Mouse (Mus musculus) heart, adult 9 months (tissue): ENCODE results near the gene Sav1.

Experiments
- DNase-seq, 2 experiments: peaks; one replicate each; pipeline ENCODE4 v3.0.0; 2022; ENCODE audit warnings: low spot score in 2 of 2

Gene Sav1

DNA sequence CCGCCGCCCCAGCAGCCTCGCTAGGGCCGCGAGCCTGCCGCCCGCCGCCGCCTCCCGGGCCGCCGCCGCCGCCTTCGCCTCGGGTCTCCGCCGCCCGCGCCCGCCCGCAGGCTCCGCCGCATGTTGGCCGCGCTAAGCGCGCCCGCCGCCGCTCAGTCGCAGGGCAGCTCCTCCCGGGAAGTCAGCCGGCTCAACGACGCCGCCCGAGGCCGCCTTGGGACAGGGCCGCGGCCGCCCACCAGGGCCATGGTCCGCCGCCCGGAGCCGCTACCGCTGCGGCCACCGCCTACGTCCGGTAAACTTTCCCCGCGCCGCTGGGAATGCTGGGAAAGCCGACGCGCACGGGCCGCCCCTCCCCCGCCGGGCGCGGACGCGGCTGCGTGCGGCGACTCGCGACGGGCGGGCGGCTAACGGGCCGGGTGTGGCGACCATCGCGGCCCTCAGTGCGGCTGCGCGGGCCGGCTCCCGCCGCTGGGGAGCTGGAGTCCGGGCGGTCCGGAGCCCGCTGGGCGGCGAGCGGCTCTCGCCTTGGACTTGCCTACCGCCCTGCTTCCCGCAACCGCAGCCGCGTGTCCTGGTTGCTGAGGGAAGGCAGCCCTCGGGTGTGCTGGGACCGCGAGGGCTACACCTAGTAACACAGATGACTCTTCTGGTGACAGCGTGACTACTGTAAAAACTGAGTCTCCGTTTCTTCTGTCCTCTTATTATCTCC is at the start of gene Sav1:
Sav1 (minus strand) TSS at position 217 of the 712 bp plus-strand sequence.
- peak; percentile 92 to 93 for DNase-seq

- DNase-seq, result no peak
These were observed 39.4 kb upstream of the Sav1 start for GRCm38 (mm10) chr12:70026233-70026632.

GRCm38 (mm10) chr12:70025431-70025830 is 38.6 kb upstream of the Sav1 start:
- no peak for DNase-seq

- DNase-seq, result no peak
These were observed 36.8 kb upstream of the Sav1 start for GRCm38 (mm10) chr12:70023580-70023979.

- DNase-seq, result no peak
These were observed 31.4 kb upstream of the Sav1 start for GRCm38 (mm10) chr12:70018153-70018552.

DNA sequence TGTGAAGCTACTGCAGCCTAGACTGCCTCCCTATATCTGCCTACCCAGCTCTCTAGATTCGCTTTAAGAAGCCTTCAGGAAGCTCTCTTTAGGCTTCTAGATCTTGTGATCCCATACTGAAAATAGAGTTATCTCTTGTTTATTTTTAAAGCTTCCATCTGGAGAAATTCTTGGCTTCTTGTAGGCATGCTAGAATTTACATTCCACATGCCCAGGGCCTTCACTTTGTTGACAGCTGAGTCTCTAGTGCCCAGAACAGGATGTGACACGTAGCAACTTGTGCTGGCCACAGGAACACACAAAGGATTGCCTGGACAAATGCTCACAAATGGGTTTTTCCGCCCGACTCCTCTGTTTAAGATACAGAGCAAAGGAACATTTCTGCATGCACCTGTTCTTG is 29.1 kb upstream of the Sav1 start:
- peak in 1 of 2 experiments; percentile 10 for DNase-seq

- no peak for DNase-seq
These were observed 24.9 kb upstream of the Sav1 start for GRCm38 (mm10) chr12:70011681-70012080.

- no peak for DNase-seq
These were observed 23.6 kb upstream of the Sav1 start for GRCm38 (mm10) chr12:70010356-70010755.

GRCm38 (mm10) chr12:70005103-70005502 is 18.3 kb upstream of the Sav1 start:
- DNase-seq, result no peak

DNA sequence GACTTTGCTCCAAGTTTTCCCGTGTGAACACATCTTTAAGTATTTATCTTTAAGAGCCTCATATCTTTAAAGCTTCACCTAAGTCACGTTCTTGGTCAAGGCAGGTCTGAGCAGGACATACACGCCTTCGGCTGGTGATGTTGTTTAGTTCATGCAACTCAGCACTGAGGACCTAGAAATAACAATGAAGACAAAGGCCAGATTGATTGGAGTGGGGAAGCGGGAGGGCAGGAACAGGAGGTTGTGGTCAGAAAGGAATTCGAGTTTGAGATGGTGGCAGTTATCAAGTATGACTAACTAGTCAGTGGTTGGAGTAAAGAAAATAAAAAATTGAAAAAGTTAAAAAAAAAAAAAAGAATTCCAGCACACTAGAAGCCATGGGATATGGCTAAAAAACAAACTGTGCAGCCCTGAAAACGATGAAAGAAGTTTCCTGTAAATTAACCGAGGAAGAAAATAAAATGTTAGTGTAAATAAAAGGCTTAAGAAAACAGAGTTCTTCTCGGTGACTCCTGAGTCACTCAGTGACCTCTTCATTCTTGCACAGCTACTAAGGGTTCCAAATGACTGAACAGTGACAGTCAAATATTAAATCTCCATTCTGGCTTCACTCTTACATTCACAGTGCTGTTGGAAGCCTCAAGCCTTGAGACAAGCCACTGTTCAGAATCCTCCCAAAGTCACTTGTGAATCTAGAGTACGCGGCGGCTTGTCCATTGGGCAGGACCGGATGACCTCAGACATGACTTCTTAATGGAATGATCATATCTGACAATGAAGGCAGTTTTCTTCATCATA is 11.6 kb upstream of the Sav1 start:
- DNase-seq, result no peak

DNA sequence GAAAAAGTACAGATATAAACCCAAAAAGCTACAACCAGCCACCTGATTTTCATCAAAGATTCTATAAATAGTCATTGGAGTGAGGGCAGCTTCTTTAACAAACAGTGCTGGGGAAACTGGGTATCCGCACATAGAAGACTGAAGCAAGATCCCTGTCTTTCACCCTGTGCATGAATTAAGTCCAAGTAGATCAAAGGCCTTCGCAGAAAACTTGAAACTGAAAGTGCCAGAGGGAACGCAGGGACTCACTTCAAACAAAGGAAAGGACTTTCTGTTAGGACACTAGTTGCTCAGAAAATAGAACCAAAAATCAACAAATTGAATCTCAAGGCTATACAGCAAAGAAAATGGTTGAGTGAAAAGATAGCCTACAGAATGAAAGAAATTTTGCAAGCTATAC is 8.6 kb upstream of the Sav1 start:
- no peak for DNase-seq

DNA sequence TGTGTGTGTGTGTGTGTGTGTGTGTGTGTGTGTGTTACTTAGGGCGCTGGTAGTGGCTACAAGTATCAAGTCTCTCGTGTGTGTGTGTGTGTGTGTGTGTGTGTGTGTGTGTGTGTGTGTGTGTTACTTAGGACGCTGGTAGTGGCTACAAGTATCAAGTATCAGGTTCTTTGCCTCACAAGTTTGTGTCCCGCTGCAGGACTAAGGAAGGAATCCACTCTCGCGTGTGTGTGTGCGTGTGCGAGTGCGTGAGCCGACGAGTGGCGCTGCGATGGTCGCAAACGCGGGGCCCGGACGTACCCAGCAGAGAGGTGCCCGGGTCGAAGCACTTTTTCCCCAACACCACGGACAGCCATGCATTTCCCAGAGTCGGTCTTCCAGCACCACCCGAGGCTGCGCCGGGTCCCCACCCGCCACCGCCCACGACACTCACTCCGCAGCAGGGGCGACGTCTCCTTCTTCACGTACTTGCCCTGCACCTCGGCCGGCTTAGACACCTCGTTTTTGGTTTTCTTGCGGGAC is 500 bp downstream of the Sav1 start:
- no peak for DNase-seq

- DNase-seq, result no peak
These were observed 1.3 kb downstream of the Sav1 start for GRCm38 (mm10) chr12:69985546-69985945.

DNA sequence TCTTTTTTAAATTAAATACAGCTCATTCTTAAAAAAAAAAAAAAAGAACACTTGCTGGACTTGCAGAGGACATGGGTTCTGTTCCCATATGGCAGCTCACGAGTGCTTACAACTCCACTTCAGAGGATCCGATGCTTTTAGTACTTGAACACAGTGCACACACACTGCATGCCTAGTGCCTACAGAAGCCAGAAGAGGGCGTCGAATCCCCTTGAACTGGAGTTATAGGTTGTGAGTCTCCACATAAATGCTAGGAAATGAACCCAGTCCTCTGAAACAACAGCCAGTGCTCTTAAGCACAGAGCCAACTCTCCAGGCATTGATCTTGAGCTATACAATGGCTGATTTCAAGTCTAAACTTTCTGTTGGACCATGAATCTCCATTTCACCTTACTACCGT is 3.9 kb downstream of the Sav1 start:
- DNase-seq, result no peak

GRCm38 (mm10) chr12:69977376-69977998 is 9.3 kb downstream of the Sav1 start:
- DNase-seq, result no peak

DNA sequence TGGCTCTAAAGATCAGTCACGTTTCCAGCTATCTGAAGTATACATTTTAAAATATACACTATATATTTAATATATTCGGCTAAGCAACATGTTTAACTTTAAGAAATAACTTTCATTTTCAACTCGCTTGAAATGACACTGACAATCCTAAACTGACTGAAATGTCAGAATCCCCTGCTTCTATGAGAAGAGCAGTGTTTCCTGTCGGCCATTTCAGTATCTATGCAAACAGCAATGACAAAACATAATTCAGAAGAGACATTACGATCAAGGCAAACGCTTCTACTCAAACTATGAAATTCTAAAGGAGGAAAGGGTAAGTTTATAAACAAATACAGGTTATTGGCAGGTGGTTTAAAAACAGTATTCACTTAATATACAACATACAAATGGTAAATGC is 10.1 kb downstream of the Sav1 start:
- no peak for DNase-seq

GRCm38 (mm10) chr12:69973666-69974065 is 13.1 kb downstream of the Sav1 start:
- DNase-seq, result no peak

GRCm38 (mm10) chr12:69968154-69968553 is 18.6 kb downstream of the Sav1 start:
- peak; percentile 36 to 45 for DNase-seq

GRCm38 (mm10) chr12:69967112-69967511 is 19.7 kb downstream of the Sav1 start:
- DNase-seq, result no peak

- peak in 1 of 2 experiments; percentile 40 for DNase-seq
These were observed 20.7 kb downstream of the Sav1 start for GRCm38 (mm10) chr12:69966071-69966470.

DNA sequence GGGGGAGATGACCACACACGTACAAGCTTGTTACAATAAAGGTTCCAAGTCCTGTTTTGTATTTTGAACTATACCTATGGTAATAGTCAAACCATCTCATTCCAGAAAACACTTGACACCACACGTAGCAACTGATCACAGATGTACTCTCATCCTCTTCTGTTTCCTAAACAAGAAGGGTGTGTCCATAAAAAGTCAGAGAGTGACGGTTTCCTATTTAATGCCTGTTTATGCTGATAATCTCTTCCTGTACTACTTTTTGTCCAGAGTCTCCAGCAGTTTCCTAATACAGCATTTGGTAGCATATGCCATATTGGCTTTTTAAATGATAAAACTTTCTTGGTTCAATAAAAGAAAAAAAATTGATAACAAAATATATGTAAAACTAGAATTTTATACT is 21.2 kb downstream of the Sav1 start:
- no peak for DNase-seq

DNA sequence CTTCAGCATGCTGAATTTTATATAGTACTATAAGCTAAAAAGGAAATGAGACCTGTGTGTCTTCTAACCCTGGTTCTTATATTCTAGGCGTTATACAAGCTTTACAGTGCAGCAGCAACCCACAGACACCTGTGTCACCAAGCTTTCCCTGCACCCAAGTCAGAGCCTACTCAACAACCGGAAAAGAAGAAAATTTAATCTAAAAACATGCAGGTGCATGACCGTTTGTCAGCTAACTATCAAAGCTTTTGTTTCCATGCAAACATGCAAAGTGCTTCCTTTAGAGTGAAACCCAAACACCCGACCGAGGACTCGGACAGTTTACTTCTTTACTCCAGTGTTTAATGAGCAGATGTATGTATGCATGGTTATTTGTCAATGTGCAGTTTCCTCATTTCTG is 23.7 kb downstream of the Sav1 start:
- DNase-seq, result no peak
